Mouse (Mus musculus) ES-Bruce4 (cell line): ENCODE data around the gene Ttc39b. TPM values are rescaled to one million over a fixed set of nuclear protein-coding genes. Genes with fewer than 3 reads are reported as not detected.

ENCODE experiments used
- H3K27ac ChIP-seq: 2 replicates; pipeline ENCODE4 v1.5.1; 2012; ENCODE audit warnings: low read length, inconsistent platforms; ENCODE audit not compliant: insufficient read depth
- H3K27me3 ChIP-seq: 2 replicates; pipeline ENCODE4 v1.6.1; 2012; ENCODE audit warnings: mild to moderate bottlenecking, low read length, inconsistent platforms; ENCODE audit not compliant: control insufficient read depth, poor library complexity, insufficient read depth, severe bottlenecking
- H3K36me3 ChIP-seq: 2 replicates; pipeline ENCODE4 v1.6.1; 2012; ENCODE audit warnings: inconsistent platforms, mild to moderate bottlenecking, low read length, moderate library complexity; ENCODE audit not compliant: control insufficient read depth, poor library complexity, insufficient read depth, severe bottlenecking
- H3K4me1 ChIP-seq: one replicate; pipeline ENCODE4 v1.8.1; 2011; ENCODE audit warnings: low read length; ENCODE audit not compliant: control insufficient read depth, insufficient read depth
- H3K4me3 ChIP-seq: 2 replicates; pipeline ENCODE4 v1.5.1; 2011; ENCODE audit warnings: low read depth, mild to moderate bottlenecking, low read length
- H3K9ac ChIP-seq: 2 replicates; pipeline ENCODE4 v1.6.1; 2012; ENCODE audit warnings: low read depth, mild to moderate bottlenecking, inconsistent platforms; ENCODE audit not compliant: poor library complexity, severe bottlenecking
- H3K9me3 ChIP-seq: replicated peaks from 2 replicates; pipeline ENCODE4 v1.6.1; 2012; ENCODE audit warnings: mild to moderate bottlenecking, low read length, inconsistent platforms; ENCODE audit not compliant: control insufficient read depth, poor library complexity, insufficient read depth, severe bottlenecking
- CTCF ChIP-seq: IDR thresholded peaks from one replicate; pipeline ENCODE4 v1.8.1; 2011; ENCODE audit warnings: low read depth, low read length
- EP300 ChIP-seq: IDR thresholded peaks from 2 replicates; pipeline ENCODE4 v1.6.1; 2011; ENCODE audit warnings: low read depth, low read length; ENCODE audit not compliant: insufficient read depth
- POLR2A ChIP-seq: IDR thresholded peaks from one replicate; pipeline ENCODE4 v1.8.1; 2011; ENCODE audit warnings: low read length; ENCODE audit not compliant: insufficient read depth
- polyA plus RNA-seq: library from polyadenylated mRNA; stranded (reverse); fragments of >200 nt; gene quantifications from 2 replicates; pipeline ENCODE4 v1.2.4, GENCODE M21; 2011; ENCODE audit warnings: low read depth; ENCODE audit not compliant: missing spikeins, insufficient read depth, insufficient read length

Gene Ttc39b
- polyA plus RNA-seq, 1 experiment = 48.9 TPM

DNA sequence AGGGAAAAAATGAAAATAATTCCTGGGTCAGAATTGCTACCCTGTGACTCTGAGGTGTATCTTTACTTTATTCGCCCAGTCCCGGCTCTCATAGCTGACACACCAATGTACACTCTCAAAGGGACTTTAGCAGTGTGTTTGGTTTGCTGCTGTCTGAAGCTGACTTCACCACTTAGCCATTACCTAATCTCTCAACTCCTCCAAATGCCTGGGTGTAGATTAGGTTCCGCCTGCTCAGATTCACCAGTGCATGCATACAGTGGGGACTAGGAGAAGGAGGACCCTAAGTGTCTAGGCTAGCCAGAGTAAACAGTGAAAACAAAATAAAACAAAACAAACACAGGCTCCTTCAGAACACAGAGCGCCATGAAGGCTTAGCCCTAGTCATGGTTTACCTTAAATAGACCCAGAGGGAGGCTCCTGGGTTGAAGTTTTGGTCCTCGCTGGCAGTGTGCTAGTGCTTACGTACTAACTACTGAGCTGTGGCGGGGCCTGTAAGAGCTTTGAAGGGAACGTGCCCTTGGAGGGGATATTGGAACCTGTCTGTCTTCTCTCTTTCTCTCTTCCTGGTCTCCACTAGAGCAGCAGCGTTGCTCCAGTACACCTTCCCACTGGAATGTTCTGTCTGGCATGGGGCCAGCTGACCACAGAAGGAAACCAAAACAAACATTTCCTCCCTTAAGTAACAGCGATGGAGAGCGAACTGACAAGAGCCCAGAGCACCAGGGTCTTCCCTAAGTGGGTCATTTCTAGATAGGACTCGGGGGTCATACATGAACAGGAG, 16.2 kb downstream of the Ttc39b start:
- H3K36me3 ChIP-seq = peaks cover 1% of the 10 kb centered on the region; the same call in 1 of the 2 replicates
- H3K4me1 ChIP-seq = peaks cover 10% of the 10 kb centered on the region
- 0 out of 2 replicates have a peak overlapping the region, but pooled peaks have one; percentile 25 for H3K27ac ChIP-seq
- no peak for TF ChIP-seq EP300
- no peak for TF ChIP-seq CTCF
- TF ChIP-seq POLR2A = no peak
- no peak overlapping the region for H3K9ac ChIP-seq
- H3K27me3 ChIP-seq = no peaks in the 10 kb centered on the region
- no peaks in the 10 kb centered on the region for H3K9me3 ChIP-seq
- H3K4me3 ChIP-seq = no peak overlapping the region

DNA sequence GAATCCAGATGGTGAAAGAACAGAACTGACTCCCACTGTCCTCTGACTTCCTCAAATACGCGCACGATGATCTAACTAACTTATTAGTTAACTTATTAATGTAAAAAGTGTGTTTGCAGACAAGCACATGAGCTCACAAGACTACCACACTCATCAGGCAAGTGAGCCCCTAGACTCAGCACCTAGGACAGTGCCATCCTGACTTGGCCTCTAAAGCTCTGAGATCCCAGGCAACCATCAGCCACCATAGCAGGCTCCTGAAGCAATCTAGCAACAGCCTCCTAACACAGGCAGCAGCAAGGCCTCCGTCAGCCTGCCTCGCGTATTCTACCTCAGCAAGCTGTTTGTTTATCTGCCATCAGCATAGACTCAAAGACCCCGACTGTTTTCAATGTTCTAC, 17.2 kb downstream of the Ttc39b start:
- Histone ChIP-seq H3K9ac (no peak overlapping the region), H3K4me3 (no peak overlapping the region), H3K4me1 (peaks cover 10% of the 10 kb centered on the region), H3K9me3 (no peaks in the 10 kb centered on the region), H3K36me3 (no peaks in the 10 kb centered on the region), H3K27ac (no peak overlapping the region), H3K27me3 (no peaks in the 10 kb centered on the region)
- no peak for TF ChIP-seq EP300
- no peak for TF ChIP-seq CTCF
- no peak for TF ChIP-seq POLR2A

DNA sequence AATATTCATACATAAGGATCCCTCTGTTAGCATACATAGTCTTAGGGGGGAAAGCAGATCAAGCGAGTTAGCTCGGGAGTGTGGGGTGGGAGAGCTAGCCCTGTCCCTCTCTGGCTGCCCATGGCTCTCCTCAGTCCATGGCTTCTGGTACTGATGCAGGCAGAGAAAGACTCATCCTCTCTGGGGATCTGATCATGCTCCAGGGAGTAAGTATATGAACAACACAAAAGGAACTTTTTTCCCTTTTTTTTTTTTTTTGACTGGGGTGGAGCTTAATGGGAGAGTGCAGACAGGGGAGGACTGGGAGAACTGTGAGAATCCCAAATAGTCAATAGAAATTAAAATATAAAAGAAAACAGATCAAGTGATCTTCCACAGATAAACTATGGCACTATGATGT, 19.0 kb downstream of the Ttc39b start:
- Histone ChIP-seq H3K27ac (no peak overlapping the region), H3K4me1 (peaks cover 3% of the 10 kb centered on the region), H3K4me3 (no peak overlapping the region), H3K27me3 (no peaks in the 10 kb centered on the region), H3K9ac (no peak overlapping the region), H3K36me3 (no peaks in the 10 kb centered on the region), H3K9me3 (no peaks in the 10 kb centered on the region)
- TF ChIP-seq POLR2A = no peak
- no peak for TF ChIP-seq CTCF
- TF ChIP-seq EP300 = no peak

DNA sequence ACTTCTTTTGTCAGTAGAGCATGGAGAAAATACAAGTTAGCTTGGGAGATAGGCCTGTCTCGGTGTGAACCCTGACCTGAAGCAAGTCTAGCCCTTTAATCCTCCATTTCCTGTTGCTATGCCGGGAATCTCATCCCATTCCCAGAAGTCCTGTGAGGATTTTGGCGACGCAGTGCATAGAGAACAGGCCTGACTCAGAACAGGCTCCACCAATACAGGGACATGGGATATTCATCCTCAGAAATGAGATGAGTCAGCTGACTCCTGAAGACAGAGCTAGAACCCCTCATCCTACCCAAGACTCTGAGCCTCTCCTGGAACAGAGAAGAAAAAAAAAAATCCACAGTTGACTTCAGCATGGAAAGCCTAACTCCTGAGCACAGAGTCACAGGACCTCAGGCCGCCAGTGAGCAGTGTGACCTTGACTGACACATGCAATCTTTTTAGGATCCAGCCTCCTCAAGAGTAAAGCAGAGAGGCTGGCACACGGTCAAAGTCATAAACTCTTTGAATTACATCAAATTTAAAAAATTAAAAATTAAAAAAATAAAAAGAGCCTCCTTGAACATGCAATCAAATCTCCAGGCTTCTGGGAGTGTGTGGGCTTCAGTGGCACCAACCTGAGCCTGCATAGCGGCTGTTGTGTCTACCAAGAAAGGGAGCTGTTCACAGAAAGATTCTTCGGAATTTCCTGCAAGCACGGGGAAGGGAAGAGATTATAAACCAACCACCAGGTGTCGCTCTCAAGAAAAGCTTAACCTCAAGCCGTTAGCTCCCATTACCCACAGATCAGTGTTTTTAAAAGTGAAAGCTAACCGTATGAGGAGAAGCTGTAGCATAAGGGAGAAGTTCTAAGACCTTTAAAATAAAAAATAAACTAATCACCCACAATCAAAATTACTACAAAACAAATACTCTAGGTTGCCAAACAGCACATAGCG, 20.9 kb downstream of the Ttc39b start:
- Histone ChIP-seq H3K9me3 (no peaks in the 10 kb centered on the region), H3K27me3 (no peaks in the 10 kb centered on the region), H3K4me3 (no peak overlapping the region), H3K9ac (no peak overlapping the region), H3K27ac (no peak overlapping the region), H3K4me1 (peaks cover 2% of the 10 kb centered on the region), H3K36me3 (0 out of 2 replicates have a peak, but pooled peaks cover 3% of the 10 kb centered on the region)
- no peak for TF ChIP-seq CTCF
- no peak for TF ChIP-seq POLR2A
- TF ChIP-seq EP300 = no peak

DNA sequence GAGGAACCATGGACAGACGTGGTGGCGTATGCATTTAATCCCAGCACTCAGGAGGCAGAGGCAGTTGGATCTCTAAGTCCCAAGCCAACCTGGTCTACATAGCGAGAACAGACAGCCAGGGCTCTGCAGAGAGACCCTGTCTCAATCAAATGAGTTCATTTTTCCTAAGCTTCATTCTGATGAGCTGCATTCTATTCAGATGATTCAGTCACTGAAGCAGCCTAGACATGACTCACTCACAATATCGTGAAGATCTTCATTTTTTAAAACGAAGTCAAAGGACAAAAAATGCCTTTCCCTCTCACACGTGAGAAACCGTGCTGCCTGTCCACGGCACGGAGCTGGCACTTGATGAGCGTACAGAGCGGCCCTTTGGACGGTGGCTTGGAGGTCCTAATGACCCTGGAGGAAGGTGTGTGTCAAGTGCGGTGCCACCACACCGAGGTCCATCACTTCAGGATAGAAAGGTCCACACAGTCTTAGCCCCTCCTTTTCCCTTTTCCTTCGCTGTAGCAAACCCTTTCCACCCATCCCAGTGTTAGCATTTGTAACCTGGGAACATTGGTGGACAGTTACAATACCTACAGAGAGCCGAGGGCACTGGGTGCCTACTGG, 21.8 kb downstream of the Ttc39b start:
- H3K4me1 ChIP-seq = peaks cover 3% of the 10 kb centered on the region
- TF ChIP-seq EP300 (no peak), POLR2A (no peak), CTCF (no peak)
- H3K27me3 ChIP-seq = no peaks in the 10 kb centered on the region
- no peak overlapping the region for H3K9ac ChIP-seq
- peaks cover 7% of the 10 kb centered on the region; the same call in 1 of the 2 replicates for H3K36me3 ChIP-seq
- H3K9me3 ChIP-seq = no peaks in the 10 kb centered on the region
- no peak overlapping the region for H3K27ac ChIP-seq
- no peak overlapping the region for H3K4me3 ChIP-seq
